Mouse (Mus musculus): ENCODE measurements at regions not wholly inside any gene's neighbourhood (a gene's known extent, or its start where the extent isn't known, plus 50 kb on each side); places are given as distances from the start of the nearest gene placed in this dataset.

DNA sequence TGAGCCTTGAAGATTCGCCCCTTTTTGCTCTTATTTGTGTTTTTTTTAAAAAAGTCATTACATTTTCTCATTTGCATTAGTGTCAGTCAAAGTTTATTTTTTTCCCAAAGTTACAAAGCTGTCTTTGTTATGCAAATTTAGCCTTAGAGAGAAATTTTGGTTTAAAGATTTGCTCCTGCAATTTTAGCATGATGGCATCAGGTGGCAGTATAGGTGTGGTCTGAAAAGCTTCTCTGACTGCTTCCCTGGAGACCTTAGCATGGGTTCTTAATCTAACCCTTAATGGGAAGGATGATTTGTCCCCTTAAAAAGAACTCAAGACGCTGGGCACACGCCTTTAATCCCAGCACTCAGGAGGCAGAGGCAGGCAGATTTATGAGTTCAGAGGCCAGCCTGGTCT, 451.2 kb downstream of the Slc4a3 start:
- DNase-seq (ENCODE audit: inconsistent ontology term) = no peak

DNA sequence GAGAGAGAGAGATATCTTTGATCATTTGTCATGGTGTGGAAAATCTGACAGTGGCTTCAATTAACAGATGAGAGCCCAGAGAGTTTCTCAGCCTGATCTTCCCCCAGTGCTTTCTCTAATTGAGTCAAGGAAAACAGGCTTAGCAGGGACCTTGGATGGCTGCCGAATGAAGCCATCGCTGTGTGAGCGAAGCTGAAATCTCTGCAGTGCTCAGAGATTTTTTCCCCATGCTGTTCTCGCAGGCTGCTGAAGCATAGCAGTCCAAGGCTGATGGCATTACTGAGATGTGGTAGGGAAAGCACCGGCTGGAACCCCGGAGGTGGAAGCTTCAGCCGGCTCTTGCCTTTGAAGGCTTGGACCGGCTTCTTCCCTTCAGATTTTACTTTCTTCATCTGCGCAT, 455.1 kb downstream of the Slc4a3 start:
- DNase-seq (ENCODE audit: inconsistent ontology term) = peak; percentile 70

DNA sequence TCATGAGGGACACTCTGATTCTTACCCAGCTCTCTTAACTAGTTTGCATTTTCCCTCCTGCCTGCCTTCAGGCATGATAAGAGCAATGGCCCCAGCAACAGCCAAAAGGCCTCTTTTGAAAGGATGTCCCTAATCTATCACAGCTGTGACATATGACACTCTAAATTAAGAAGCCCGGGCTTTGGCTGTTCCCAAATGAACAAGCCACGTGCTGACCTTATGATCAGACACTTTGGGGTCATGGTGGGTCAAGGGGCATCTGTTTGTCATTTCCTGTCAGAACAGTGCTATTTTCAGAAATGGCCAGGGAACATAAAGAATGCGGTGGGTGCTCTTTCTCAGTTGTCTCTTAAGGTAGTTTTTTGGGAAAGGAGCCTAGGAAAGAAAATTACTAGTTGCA, 463.5 kb downstream of the Slc4a3 start:
- no peak for DNase-seq (ENCODE audit: inconsistent ontology term)

DNA sequence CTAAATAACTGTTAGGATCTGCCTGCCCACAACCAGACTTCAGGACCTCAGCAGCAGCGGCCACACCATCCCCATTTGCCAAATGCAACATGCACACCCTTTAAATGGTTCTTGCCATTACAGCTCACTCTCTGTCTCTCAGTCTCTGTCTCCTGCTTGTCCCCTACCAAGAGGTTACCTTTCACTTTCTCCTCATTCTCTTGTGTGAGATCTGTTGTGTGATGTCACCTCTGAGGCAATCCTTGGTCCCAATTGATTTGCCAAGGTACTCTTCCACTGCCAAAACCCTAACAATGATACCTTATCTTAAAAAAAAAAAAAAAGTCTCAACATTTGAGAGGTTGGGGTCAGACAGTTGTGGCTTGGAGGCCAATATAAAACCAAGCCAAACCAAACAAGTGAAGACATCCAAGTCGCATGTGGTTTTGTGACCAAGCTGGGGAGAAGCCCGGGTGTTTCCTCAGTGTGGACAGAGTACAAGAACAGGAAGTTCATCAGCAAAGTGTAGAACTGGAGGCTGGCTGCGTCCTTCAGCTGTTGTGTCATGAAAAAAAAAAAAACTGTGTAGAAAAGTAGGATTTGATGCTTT, 464.2 kb downstream of the Slc4a3 start:
- DNase-seq (ENCODE audit: inconsistent ontology term) = no peak

DNA sequence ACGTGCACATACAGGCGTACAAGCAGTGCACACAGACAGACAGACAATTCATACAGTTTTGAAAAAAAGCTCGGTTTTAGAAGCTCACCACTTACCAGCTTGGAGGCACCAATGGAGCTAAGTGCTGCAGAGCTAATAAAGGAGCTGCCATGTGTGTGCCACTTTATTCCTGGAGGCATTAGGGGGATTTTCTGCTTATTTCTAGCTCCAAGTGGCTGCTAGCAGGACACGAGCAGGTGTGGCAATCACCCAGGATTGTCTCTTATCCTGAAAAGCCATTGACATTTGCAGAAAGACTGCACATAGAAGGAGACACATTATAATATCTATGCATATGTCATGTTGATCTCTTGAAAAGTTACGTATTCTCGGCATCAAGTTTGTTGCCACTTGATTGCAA, 472.5 kb downstream of the Slc4a3 start:
- DNase-seq (ENCODE audit: inconsistent ontology term) = no peak

DNA sequence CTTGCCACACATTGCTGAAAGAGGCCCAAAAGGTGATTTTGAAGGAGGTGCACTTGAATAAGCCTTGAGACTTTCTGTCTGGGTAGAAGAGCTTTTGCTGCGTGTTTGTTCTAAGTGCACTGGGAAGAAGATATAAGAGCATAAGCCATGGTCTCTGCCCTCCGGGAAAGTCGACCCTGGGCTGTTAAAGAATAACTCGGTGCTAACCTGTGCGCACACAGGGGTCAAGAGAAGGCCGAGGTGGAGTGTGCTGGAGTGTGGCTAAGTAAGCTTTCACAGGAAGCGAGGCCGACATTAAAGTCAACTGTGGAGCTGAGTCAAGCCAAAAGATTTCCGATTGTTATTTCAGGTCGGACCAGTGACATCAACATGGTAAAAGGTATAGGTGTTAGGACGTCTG, 473.0 kb downstream of the Slc4a3 start:
- no peak for DNase-seq (ENCODE audit: inconsistent ontology term)

DNA sequence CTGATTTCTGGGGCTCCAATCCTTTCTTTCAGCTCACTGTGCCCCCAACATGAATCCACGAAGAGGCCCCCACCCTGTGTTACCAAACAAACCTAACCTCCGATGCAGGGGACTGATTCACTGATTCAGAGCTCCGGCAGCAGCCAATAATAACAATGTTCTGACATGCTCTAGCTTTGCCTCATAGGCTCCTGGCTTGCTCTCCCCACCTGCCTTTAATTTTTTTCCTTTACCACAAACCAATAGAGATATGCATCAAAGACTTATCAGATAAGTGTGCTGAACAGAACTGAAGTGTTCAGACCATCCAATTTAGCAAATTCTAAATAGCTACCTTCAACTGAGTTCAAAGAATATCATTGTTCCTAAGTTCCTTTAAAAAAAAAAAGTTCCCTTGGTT, 478.6 kb downstream of the Slc4a3 start:
- DNase-seq (ENCODE audit: inconsistent ontology term) = no peak

DNA sequence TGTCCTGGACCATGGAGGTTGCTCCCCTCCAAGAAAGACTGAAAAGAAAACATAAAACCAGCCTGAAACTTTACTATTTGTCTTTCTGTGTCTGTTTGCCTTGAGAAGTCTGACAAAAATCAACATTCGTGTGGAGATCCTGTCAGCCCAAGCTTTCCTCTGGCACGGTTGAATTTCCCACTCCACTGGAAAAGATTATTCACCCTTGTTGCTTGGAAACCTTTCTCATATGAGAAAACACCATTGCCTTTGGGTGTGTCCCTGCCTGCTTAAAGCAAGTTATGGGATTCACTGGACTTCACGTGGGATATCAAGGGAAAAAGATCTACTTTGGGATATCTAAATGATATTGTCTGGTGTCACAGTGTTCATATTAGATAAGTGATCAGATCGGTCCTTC, 479.3 kb downstream of the Slc4a3 start:
- peak; percentile 34 for DNase-seq (ENCODE audit: inconsistent ontology term)

DNA sequence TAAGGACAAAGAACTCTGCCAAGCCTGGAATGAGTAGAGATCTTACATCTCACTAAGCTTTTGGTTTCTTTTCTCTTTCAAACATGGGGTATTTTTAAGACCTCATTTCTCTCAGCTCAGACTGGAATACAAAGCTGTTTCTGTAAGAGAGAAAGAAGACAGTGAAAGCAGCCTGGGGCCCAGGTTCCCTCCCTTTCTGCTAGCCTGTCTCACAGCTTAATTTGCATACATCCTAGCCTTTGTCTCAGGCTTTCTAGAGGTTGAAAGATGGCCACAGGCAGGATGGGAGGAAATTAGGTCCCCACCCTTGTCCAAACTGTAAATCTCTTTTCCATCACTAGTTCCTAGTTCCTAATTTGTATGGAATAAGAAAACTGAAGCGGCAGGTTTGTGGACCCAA, 483.0 kb downstream of the Slc4a3 start:
- peak; percentile 20 for DNase-seq (ENCODE audit: inconsistent ontology term)

DNA sequence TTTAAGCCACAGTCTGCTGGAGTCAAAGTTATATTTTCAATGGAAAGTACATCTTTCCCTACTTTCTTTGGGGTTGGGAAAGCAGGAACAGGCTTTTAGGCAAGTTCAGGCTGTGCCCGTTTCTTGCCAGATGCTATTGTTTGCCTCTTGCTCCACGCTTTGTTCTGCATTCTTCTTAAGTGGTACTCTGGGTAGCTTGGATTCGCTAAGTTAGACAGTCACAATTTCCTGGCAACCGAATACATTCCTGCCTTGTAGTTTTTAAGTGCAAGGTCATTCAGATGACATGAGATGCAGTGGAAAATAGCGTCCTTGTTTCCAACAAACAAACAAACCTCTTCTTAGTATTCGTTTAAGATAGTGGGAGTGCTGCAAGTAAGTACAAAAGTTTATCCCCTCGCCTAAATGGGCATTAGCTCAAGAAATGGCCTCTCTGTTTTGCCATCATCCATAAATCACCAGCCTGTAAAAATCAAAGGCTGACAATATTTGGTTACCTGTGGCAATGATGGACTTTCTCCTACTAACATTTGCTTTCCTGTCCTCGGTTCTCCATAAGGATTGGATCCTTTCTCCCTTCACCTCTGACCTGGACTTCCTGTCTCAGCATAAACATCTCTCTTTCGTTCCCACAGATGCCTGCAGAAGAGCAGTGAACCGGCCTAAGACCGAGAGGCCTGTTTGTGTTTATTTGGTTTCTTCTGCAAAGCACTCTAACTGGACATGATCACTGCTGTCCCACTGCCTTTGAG, 485.3 kb downstream of the Slc4a3 start:
- no peak for DNase-seq (ENCODE audit: inconsistent ontology term)

DNA sequence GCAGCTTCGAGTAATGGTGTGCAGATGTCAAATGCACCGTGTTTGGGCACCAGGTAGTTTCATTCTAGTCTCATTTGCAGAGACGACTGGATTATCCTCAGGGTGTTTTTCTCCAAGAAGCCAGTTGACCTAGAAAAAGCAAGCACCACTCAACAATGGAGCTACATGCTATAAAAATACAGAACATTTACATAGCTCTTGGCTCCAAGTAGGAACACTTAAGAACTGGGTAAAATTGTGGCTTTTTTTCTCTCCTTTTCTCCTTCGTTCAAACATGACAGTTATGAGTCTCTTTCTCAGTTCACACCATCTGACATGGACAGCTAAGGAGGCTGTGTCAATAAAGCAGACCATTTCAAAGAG, 485.8 kb downstream of the Slc4a3 start:
- no peak for DNase-seq (ENCODE audit: inconsistent ontology term)

DNA sequence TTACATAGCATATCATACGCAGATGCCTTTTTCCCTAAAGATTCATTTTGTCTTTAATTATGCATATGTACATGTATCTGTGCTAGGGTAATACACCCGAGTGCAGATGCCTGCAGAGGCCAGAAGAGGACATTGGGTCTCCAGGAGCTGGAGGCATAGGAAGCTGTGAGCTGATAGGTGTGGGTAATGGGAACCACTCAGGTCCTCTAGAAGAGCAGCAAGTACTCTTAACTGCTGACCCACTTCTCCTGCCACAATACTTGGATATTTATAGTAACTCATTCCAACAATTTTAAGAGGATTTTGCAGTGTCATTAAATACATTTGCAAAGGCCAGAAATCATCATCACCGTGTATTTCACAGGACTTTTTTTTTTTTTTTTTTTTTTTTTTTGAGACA, 486.6 kb downstream of the Slc4a3 start:
- no peak for DNase-seq (ENCODE audit: inconsistent ontology term)

DNA sequence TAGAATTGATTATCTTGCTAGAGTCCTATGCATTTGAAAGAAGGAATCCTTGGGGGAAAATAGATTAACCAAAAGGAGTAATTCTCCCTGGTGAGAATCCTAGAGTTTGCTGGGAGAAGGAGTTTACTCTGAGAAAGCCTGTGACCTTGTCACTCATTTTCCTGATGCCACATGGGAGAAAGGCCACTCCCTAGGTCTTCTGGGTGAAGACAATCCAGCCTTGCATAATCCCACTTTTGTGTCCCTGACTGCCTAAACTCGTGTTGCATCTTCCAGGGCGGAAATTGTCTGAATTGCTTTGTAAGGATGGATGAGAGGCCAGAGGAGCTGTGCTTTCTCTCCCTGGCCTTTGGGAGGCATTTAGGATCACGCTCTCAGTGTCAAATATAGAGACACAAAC, 490.2 kb downstream of the Slc4a3 start:
- DNase-seq (ENCODE audit: inconsistent ontology term) = no peak

DNA sequence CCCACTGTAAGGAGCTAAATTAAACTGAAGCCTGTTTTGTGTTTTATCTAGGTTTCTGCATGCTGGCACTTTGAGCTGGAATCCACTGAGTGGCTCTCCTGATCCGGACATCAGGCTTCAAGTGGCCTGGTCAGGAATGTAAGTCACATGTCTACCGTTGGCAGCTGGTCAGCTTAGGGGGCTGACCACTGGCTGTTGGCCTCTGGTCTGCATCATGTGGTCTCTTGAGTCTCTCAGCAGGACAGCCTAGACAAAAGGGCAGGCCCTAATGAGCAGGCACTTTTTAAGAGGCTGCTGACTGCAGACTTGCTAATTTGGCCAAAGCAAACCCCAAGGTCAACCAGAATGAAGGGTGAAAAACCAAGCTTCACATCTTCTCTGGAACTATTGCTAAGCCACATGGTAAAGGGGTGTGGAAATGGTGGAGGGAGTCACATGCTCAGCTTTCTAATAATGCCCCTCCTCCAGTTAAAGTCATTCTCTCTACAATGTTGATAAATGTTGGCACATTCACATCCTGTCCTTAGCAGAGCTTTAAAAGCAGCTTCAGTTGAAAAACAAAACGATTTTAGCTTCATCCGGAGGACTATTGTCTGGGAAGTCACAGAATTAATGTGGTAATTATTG, 493.1 kb downstream of the Slc4a3 start:
- peak; percentile 94 for DNase-seq (ENCODE audit: inconsistent ontology term)

DNA sequence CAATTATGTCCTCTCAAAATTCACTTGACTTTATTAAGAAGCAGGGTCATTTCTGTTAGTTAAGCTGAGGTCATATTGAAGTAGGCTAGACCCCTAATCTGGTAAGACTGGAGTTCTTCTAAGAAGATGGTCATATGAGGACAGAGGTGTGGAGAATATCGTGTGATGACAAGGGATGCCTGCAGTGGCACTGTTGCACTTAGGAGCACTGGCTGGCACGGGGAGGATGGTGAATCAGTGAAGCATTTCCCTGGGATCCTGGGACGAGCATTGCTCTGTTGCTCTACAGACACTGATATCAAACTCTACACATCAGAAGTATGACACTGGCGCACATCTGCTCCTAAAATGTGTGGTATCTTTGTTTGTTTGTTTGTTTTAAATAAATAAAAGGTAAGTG, 493.6 kb downstream of the Slc4a3 start:
- DNase-seq (ENCODE audit: inconsistent ontology term) = no peak

DNA sequence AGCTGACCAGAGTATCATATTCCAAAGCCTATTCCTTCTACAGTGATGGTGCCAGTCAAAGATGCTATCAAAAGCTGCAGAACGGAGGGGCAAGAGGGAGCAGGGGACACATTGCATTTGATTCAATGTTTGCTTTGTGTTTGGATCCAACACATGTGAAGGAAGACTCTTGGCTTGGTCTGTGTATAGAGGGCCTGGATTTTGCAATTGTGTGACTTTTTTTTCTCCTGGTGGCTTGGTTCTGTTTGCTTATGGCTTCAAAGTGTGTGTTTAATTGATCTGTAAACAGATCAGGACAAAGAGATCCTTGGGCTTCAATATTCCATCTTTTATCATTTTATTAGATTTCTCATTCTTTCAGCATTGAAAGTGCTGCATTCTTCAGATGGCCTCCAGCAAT, 504.2 kb downstream of the Slc4a3 start:
- DNase-seq (ENCODE audit: inconsistent ontology term) = no peak

DNA sequence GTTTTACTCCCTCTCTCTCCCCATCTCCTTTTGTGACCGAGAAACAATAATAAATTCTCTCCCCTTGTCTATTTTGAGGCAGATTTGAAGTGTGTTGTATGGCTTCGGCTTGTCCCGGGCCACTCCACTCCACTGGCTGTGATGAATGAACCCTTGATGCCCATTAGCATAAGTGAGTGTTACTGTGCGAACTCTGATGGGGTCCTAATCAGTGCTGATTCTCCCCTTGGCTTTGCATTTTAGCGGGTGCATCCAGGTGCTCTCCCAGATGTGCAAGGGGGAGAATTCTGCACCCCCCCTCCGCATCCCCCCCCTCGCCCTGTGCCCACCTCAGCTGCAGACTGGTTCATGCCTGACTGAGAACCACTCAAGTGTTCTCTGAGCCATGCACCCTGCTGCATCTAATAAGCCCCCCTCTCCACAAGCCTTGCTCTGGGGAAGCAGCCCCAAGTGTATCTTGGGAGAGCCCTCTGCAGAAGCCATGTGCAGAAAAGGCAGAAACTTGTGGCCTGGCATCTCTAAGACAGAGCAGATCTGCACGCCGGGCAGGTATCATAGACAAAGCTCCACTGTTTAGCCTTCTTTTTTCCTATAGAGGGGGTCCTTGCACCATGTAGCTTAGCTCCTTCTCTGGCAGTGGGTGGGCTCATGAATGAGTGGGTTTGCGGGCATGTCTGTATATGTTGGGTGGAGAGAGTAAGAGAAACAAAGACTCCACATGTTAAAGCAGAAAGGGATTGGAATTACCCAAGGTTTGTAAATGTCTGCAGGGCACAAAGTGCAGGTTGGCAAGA, 507.5 kb downstream of the Slc4a3 start:
- DNase-seq (ENCODE audit: inconsistent ontology term) = no peak

DNA sequence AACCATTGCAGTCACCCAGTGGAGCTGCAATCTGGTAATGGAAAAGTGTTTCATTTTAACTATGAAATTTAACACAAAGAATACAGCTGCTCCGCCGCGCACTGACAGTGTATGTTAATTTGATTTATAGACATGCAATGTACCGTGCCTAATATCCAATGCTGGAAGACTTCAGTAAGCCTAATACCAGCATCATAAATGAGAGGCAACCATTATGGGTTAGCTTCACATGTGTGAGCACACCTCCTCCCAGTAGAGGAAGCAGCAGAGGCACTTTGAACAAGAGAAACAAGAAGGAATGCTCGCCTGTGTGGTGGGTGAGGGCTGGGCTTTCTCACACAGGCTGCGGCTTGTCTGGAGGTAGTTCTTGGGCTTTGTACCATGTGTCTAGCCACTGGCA, 519.7 kb downstream of the Slc4a3 start:
- DNase-seq (ENCODE audit: inconsistent ontology term) = no peak

DNA sequence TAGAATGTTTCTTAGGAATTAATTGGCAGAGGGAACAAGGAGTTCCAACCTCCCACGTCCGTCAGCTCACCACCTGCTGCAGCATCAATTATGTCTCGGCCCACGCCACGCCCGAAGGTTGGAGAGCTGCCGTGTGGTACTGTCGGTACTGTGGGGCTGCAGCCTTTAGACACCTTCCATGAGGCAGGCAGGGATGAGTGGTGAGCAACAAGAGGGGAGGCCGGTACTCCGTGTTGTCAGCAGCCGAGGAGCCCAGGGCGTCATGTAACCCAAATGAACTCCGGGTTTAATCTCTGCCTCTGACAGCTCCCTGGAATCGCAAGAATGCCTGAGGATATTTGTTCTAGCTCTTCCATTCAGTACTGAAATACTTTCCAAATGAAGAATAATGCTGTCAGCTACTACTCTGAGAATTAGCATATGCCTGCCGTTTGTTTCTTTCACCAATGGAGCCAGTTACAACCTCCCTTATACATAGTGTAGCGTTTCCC, 524.8 kb downstream of the Slc4a3 start:
- no peak for DNase-seq (ENCODE audit: inconsistent ontology term)

DNA sequence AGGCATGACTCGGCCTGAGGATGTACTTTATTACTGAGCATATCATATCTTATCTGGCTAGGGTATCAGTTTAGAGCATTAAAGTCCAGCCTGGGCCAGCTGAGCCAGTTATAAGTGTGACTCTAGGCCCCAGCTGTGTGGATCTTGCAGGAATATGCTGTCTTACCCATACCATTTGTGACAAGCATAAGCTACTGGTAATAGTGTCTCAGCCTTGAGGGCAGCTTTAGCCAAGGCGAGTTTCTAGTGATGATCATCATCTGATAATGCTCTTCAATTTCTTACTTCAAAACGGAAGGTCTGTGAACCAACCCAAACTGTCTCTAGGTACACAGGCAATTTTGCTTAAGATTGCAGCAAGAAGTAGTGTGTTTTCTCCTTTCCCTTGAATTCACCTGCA, 529.1 kb downstream of the Slc4a3 start:
- peak; percentile 24 for DNase-seq (ENCODE audit: inconsistent ontology term)

DNA sequence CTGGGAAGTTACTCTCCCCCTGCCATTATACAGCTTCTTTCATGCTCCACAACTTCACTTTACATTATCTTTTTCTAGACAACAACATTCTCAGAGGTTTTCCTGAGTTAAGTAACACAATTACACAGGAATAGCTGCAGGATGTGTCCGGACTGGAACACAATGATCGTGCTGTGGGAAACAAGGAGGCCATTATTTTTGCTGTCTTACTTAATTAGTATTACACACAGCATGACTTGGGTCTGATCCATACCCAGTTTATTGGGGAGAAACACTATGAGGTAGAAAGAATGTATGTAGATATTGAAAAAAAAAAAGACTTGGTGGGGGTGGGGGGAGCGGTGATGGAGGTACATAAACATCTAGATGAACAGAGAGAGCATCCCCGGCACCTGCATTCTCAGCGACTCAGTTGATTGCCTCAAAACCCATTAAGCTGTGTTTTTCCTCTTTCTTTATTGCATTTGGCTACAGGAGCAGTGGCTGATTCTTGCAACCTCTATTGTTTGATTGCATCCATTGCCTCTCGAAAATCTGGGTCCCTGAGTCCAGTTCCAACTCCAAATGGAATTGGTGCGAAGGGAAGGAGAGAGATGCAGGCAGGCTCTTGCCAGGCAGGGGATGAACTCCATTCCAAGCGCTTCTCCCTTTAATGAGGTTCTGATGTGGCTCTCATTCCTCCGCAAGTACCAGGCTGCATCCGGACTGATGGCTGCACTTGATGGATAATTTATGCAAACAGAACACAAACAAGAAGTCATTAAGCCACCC, 529.8 kb downstream of the Slc4a3 start:
- peak; percentile 96 for DNase-seq (ENCODE audit: inconsistent ontology term)

DNA sequence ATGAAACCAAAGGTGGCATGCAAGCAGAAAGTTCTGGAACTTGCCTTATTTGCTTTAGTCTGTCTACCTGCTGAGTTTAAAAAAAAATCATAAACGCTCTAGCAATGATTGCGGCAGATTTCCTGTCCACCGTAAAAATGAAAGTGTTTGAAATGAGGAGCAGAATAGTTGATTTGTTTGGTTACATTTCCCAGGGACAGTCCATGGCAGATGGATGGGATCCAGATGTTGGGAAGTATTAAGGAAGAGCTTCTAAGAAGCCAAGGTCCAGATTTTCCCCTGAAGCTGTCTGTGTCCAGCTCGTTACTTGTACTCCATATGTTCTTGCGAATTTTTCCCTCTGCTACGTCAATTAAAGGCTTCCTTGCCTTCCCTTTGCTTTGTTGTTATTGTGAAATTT, 534.2 kb downstream of the Slc4a3 start:
- DNase-seq (ENCODE audit: inconsistent ontology term) = no peak

Measured in Muller cell, postnatal 12 days (primary cell).